Mouse (Mus musculus) retina, adult 2 months (tissue): ENCODE results near the gene Zbtb5.
"Not testable (repeated sequence)": the region's sequence is repeated elsewhere in the genome, so short reads cannot be mapped to it uniquely, and the experiment has no call there.

Experiments used
- DNase-seq: peaks from one replicate; pipeline ENCODE4 v3.0.0-alpha.2; 2012; ENCODE audit warnings: low read depth, low spot score

Zbtb5 gene

DNA sequence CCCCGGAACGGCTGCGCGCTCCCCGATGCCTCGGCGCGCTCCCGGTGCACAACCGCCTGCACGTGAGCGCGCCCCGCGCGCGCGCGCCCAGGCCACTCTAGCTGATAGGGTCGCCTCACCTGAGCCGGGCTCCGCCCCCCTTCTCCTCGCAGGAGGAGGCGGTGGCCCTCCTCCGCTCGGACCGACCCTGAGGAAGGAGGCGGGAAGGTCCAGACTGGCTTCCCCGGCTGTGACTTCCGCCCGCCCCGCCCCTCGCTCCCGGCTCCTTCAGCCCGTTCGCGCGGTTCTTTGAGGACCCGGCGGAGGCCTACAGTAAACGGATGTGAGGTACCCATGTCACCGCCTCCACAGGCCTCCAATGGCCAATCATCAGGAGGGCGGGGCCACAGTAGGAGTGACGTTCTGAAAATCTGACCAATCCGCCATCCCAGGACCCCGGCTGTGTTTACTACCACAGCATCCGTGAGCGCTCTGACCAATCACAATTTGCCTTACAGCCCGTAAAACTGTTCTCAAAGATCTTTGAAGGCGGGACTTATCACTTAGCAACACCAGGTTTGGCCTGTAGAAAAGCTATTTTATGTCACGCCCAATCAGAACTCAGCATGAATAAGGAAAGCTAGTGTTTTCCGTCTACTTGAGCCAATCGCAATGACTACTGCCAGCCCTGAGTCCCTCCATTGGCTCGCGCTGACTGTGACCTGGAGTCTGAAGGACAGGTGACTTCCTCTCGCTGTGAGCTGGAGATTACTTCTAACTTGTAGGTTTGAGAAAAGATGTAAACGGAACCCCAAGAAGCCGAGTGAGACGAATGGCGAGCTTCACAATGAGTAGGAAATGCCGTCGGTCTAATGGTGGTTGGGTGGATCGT, at the start of gene Zbtb5:
Gene Zbtb5 (minus strand): TSS at position 308 of the 871 bp plus-strand sequence.
- DNase-seq = peak; percentile 100

DNA sequence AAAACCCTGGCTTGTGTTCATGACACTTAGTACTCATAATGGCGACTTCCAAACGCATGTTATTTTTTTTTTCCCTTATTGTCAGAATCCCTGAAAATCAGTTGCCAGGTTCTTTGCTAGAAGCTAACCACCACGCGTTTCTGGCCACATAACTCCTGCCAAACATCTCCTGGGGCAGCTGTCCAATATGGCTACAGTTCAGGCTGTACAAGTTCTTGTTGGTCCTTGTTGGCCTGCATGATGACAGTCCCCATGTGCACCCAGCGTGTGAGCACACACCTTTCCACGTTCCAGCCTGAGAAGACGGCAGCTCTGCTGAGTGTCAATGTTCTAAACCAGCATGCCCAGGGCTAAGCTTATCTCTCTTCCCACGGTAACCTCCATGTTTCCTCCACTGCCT, 43.2 kb upstream of the Zbtb5 start:
- no peak for DNase-seq

DNA sequence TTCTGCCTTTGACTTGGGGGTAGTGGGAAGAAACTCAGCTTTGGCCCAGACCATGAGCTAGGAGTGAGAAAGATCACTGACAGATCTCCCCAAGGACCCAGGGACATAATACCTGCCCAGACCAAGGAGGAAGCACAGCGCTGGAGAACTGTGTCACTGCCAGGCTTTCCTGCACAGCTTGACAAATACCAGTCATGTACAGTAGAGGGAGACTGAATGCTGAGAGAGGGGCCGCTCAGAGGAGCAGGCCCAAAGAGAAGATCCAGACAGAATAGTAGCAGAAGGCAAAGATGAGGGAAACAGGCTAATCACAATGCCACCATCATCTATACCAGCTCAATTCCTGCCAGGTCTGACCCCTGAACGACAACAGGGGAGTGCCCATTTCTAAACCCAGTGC, 42.6 kb upstream of the Zbtb5 start:
- DNase-seq = no peak

DNA sequence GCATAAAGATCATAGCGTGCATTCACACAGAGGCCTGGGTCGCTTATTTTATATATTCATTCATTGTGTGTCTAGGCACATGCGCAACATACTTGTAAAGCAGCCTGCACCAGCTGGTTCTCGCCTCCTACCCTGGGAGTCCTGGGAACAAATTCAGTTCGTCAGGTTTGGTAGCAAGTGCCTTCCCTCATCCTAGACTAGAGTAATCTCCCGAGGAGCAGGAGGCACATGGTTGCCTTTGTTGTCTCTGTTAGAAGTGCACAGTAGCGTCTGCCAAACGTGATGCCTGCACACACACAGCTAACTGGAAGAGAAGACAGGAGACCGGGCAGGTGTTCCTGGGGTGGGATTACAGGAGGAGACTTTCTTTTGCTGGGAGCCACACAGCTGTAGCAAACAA, 35.7 kb upstream of the Zbtb5 start:
- no peak for DNase-seq

DNA sequence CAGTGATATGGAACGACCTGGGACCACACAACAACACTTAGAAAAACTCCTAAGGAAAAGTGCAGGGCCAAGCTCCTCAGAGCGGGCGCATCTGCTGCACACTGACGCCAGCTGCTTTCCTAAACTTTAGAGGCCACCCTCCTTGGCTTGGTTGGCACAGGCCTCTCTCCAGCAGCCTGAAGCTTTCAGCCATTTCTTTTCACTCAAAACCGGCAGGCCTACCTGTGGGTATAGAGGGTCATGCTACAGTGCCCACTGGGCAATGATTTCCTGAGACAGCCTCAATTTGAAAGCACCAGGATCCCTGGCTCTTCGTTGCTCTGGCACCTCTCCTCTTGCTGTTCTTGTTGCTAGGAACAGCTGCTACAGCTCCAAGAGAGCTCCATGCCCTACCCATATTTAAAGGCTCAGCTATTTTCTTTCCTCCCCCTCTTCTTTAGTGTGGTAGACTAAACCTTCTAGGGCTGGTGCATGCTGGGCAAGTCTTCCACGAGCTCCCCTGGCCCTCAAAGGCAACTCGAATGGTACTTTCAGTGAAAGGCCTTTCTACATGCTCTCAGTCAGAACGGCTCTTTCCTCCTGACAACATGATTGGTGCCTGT, 35.2 kb upstream of the Zbtb5 start:
- no peak for DNase-seq

DNA sequence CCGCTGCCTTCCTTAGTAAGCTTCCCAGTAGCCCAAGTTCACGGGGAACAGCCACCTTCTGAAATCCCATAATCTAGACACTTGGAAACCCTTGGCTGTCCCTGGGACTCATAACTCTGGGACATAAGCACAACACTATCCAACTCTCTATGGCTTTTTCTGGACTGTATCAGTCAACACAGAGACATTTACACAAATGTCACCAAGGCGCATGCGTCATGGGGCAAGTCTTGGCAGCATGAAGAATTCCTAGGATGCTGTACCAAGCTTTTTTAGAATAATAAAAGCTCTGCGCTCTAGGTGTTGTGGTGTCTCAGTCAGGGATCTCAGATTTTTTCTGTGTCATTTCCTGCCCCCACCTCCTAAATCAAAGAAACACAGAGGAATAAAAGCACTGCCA, 34.5 kb upstream of the Zbtb5 start:
- no peak for DNase-seq

DNA sequence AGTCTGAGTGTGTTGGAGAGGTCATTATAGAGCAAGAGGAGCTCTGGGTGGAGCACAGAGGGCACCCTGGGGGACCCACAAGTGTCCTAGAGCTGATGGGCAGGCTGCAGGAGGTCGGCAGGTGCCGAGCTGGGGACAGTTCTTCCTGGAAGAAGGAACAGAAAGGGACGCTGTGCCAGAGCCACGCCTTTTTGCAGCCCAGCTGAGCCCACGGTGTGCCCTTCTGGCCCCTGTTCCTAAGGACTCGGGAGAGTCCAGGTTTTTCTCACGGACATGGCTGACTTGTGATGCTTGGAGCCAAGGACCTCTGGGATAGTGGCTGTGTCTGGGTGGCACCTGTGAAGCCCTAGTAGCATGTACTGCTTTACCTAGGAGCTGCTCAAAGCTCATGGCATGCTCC, 28.6 kb upstream of the Zbtb5 start:
- no peak for DNase-seq

DNA sequence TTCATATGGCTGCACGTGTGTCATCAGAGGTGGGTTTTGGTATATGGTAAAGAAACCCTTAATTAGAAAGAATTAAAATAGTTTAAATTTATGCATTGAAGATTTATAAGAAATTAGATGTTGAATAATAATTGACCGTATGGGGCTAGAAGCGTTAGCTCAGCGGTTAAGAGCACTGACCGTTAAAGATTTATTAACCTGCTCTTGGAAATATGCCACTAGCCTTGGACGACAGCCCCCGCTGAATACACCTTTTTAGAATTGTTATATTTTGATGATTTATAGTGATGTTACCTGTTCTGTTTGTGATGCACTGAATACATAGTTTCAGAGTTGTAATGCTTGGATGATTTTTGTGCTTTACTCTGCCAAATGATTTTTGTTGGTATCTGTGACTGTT, 27.3 kb upstream of the Zbtb5 start:
- DNase-seq = not testable (repeated sequence)

DNA sequence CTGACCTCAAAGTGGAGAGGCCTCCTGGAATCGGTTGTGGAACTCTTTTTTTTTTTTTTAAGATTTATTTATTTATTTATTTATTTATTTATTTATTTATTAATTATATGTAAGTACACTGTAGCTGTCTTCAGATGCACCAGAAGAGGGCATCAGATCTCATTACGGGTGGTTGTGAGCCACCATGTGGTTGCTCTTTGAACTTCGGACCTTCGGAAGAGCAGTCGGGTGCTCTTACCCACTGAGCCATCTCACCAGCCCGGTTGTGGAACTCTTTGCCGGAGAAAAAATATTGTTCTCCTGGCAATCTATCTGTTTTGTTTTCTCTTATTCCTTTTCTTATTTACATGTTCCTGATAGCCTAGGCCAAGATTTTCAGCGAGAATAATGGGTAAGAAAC, 26.7 kb upstream of the Zbtb5 start:
- not testable (repeated sequence) for DNase-seq

DNA sequence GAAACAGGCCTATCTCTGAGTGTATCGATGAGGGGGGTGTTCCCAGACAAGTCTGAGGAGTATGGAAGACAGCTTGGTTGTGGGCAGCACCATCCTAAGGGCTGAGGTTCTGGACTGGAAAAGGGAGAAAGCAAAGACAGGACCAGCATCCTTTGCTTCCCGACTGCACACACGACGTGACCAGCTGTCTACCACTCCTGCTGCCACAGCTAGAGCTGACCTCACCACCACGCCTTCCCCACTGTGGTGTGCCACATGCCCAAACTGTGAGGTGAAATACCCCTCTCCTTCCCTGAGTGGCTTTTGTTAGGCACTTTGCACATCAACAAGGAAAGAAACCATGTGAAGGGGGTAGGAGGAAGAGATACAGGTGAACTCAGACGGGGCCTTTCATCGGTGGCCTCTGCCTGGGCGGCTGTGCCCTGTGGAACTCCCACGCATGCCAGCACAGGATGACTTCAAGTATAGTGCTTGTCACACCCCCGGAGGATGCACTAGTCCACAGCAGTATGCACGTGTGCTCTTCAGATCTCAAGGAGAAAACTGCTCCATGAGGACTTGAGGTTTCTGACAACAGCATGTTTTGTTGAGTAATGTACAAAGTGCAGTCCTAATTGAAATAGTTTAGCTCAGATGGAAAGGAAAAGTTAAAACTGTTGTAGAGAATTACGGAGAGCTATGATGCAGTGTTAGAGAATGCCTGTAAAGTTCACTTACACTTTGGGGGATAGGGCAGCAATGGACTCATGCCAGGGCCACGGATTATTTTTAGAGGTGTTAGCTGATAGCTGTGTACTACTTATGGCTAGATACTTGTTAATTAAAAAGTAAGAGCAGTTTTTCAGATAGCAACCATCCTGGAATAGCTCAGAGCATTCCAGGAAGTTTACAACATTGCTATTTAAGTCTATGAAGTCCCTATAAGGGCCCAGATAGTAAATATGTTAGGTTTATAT, 25.5 kb upstream of the Zbtb5 start:
- DNase-seq = no peak

DNA sequence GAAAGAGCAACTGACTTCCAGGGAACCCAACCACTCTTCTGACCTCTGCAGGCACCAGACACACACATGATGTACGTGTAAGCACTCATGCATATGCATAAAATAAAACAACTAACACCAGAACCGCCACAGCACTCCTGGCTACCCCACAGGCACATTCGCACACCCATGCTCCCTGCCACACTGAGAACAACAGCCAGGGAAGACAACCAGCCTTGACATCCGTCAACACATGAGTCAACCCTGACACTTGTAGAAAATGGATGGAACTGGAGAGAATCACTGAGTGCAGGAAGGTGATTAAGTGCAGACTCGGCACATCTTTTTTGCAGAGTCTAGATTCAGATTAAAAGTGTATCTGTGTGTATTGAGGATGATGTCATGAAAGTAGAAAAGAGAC, 24.4 kb upstream of the Zbtb5 start:
- DNase-seq = no peak

DNA sequence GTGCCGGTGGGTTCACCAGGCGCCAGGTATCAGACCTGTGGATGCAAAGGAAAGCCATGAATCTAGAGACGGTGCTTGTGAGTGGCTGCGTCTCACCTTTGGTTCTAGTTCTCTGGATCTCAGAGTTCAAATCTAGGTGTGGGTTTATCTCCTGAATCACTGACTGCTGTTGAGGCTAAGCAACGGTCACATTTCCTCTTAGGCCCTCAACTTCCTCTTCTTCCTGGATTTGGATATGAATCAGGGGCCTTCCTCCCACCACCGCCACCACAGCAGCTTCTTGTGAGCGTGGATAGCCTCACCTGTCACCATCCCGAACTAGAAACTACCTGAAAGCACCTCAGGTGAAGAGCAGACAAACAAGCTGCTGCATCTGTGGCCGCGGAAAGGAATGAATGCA, 23.8 kb upstream of the Zbtb5 start:
- DNase-seq = no peak

DNA sequence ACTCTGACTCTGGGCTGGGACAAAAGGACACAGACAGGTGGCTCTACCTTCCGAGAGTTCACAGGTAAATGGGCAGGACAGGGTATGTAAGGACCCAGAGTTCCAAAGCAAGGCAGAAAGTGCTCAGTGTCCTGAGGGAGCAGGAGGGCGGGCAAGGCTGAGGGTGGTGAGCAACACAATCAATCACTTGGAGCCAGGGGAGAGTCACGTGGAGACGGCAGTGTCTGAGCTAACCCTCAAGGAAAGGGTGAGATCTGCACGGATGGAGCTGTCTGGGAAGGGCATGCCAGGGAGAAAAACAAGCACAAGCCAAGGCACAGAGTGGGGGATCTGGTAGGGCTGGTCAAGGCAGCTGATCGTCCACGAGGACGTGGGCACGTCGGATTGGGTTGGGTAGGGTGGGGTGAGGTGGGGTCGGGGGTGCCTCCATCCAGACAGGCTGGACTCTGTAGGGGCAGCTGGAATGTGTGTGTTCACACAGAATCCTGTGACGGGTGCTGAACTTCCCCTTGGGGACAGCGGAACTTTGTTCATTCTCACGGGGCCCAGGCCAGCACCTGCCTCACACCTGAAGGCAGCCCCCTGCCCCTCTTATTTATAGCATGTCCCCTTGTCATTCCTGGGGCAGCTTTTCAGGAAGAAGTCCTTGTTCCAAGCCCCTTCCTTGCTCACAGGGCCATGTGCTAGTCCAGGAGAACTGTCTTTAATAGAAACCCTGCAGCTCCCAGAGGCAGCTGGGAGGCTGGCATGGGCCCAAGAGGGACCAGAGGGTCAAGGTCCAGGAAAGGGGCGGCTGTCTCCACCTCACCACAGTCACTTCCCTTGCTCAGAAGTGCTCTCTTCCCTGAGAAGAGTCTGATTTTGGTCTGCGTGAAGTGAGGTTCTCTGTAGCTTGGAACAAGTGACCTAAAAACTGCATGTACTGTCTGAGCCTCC, 22.7 kb upstream of the Zbtb5 start:
- DNase-seq = no peak

DNA sequence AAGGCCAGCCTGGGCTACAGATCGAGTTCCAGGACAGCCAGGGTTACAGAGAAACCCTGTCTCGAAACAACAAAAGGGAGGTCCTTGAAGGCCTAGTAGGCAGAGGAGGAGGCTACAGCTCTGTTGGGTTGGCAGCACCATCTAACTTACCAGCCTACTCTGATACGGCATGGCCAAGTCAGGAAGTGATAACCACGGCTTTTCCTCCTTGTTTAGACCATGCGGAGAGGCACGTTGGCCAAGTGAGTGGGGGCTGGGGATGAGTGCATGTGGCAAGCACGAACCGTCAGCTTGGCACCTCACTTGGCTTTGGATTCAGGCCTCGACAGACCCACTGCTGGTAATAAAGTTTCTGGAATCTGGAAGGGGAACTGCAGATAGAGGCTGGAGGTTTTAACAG, 20.4 kb upstream of the Zbtb5 start:
- no peak for DNase-seq

DNA sequence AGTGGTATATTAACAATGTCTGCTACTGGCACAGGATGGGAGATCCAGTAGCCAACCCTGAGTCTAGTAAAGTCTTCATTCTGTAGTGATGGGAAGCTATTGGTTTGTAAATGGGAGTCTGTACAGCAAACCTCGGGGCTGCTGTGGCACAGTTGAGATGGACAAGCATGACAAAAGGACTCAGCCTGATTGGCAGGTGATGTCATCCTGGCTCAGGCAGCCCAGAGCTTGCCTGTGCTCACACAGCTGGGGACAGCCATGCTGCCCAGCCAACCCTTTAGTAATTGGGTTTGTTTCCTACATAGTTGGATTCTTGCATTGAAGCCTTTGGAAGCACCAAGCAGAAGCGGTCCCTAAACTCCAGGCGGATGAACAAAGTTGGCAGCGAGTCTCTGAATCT, 14.2 kb upstream of the Zbtb5 start:
- no peak for DNase-seq

DNA sequence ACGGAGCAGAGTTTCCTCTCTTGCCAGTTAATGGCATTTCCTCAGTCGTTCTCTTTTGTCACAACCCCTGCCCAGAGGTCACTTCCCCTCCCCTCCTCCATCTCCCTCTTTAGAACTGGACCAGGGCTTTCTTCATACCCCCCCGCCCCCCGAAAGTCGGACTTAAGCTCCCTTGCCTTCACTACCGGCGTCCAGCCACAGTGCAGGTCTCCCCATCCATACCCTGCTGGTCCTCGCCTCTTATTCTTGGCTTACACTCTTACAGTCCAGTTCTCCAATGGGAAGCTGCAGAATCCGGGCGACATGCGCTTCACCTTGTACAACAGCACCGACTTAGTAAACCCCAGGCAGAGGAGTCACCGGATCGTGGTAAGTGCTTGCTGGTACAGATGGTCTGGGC, 6.8 kb upstream of the Zbtb5 start:
- no peak for DNase-seq

DNA sequence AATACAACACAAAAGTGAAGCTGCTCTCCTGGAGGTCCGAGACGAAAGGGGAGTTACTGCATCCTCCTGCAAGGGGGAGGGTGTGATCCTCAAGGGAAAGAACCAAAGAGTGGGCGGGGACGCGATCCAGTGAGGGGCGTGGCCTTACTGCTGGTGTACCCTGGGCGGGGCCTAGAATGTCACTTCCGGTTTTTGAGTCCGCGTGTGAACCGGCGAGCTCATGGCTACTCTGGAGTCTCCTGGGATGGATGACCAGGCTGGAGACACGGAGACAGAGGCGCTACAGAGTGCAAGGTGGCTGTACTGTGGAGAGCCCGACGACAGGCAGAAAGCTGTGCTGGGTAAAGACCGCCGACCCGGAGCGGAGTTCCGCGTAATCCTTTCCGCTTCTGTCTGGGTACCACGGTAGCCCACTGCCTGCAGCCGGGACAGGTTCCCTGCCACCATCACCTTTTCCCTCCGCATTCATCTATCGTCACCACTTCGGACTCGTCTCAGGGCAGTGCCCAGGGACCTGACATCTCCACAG, 6.3 kb upstream of the Zbtb5 start, which contains the start of gene Polr1e:
Gene Polr1e (plus strand): TSS at position 132 of the 529 bp plus-strand sequence.
- peak; percentile 80 for DNase-seq

DNA sequence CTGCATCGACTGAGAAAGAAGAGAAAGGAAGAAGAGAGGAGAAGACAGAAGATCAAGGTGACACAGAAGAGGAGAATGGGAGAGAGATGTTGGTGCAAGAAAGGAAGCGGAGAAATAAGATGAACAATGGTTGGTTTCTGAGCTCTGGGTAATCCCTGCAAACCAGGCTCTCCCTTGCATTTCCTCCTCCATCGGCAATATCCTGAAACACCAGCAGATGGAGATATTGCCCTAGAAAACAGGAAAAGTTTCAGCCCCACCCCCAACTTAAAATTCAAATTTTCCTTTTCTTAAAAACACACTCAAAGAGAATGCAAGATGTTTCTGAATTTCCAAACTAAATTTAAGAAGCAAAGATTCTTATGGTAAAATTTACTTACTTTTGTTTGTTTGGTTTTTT, 3.4 kb upstream of the Zbtb5 start:
- peak; percentile 54 for DNase-seq

DNA sequence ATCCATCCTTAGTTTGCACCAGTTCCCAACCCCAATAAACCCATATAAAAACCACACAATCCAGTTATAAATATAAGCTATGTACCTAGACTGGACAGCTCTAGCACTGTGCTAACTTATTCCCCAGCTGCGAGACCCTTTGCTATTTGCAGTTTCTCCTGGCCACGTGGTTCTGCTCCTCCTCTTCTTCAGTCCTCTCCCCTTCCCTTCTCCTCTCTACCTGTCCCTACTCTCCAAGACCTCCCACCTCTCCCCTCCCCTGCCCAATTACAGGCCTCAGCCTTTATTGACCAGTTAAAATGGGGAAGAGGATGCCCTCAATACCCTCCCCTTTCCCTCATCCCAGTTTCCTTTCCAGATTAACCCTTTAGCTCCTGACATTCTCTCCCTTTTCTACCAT, 1.3 kb upstream of the Zbtb5 start:
- DNase-seq = no peak

DNA sequence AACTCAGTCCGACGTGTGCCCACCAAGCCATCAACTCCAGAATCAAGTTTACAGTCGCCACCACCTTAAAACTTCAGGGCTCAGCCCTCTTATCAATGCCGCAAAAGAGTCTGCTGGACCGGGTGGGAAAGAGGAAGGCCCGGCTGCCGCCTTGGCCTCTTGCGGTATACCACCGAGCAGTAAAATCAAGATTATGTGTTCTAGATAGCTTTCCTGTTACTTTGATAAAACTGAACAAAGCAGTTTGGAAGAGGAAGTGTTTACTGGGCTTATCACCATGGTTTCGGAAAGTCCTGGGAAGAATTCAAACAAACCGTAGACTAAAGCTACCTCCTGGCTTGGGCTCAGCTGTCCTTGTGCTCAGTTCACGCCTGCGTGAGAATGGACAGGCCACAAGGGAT, 819 bp upstream of the Zbtb5 start:
- no peak for DNase-seq
